Mouse (Mus musculus) layer of hippocampus, adult 18-20 months (tissue): ENCODE data around the gene Olfr1135. TPM values are rescaled to one million over a fixed set of nuclear protein-coding genes. Genes with fewer than 3 reads are reported as not detected.

Source experiments
- DNase-seq, 2 experiments: peaks; one replicate each; pipeline ENCODE4 v3.0.0; 2022; ENCODE audit warnings: low spot score in 2 of 2
- long read RNA-seq: library from polyadenylated mRNA; stranded (forward); transcript quantifications from one replicate; pipeline ENCODE4 v2.0.0, GENCODE M21; 2021
- total RNA-seq, 2 experiments: library from RNA; stranded (reverse); gene quantifications; 2 replicates each; pipeline ENCODE4 v1.2.3; 2021

Gene Olfr1135
- not detected for total RNA-seq
- long read RNA-seq, result 0 reads

GRCm38 (mm10) chr2:87673564-87673963, at the start of gene Olfr1135:
Gene Olfr1135, minus strand, starts transcription at chr2:87673664.
- no peak for DNase-seq

- no peak for DNase-seq
Observed at GRCm38 (mm10) chr2:87713079-87713478, 39.6 kb upstream of the Olfr1135 start, which contains the start of gene Olfr1137. Gene Olfr1137, minus strand, starts transcription at chr2:87713179.

GRCm38 (mm10) chr2:87693847-87694246, 20.4 kb upstream of the Olfr1135 start, which contains the start of gene Olfr1136:
Gene Olfr1136, minus strand, starts transcription at chr2:87693947.
- no peak for DNase-seq

GRCm38 (mm10) chr2:87658360-87658759, 15.1 kb downstream of the Olfr1135 start, which contains the start of gene Olfr1134:
Gene Olfr1134, minus strand, starts transcription at chr2:87658460.
- no peak for DNase-seq

GRCm38 (mm10) chr2:87647274-87647673, 26.2 kb downstream of the Olfr1135 start, which contains the start of gene Olfr1133:
Gene Olfr1133, minus strand, starts transcription at chr2:87647374.
- no peak for DNase-seq

GRCm38 (mm10) chr2:87642441-87642840, 31.0 kb downstream of the Olfr1135 start:
- DNase-seq, result no peak

GRCm38 (mm10) chr2:87637435-87637834, 36.0 kb downstream of the Olfr1135 start, which contains the start of gene Olfr1132:
Gene Olfr1132, minus strand, starts transcription at chr2:87637535.
- no peak for DNase-seq

- DNase-seq, result no peak
Observed at GRCm38 (mm10) chr2:87626804-87627203, 46.7 kb downstream of the Olfr1135 start, which contains the start of gene Olfr1131. Gene Olfr1131, plus strand, starts transcription at chr2:87627104.

Other genes with a start within 250 kb of the Olfr1135 start
- not detected for gene Olfr1124, start 243.4 kb downstream of the Olfr1135 start, total RNA-seq
- gene Olfr1126, start 219.7 kb downstream of the Olfr1135 start, total RNA-seq, result not detected
- not detected for gene Pramel7, start 176.6 kb downstream of the Olfr1135 start, total RNA-seq
- gene Pramel6, start 167.1 kb downstream of the Olfr1135 start, total RNA-seq, result not detected
- not detected for gene Olfr153, start 141.9 kb downstream of the Olfr1135 start, total RNA-seq
- not detected for gene Olfr1128, start 128.1 kb downstream of the Olfr1135 start, total RNA-seq
- not detected for gene Olfr1129, start 99.8 kb downstream of the Olfr1135 start, total RNA-seq
- gene Olfr1130, start 67.5 kb downstream of the Olfr1135 start, total RNA-seq, result not detected
- gene Olfr1131, start 46.6 kb downstream of the Olfr1135 start, total RNA-seq, result not detected
- not detected for gene Olfr1132, start 36.1 kb downstream of the Olfr1135 start, total RNA-seq
- gene Olfr1133, start 26.3 kb downstream of the Olfr1135 start, total RNA-seq, result not detected
- gene Olfr1134, start 15.2 kb downstream of the Olfr1135 start, total RNA-seq, result not detected
- gene Olfr1136, start 20.3 kb upstream of the Olfr1135 start, total RNA-seq, result not detected
- gene Olfr1137, start 39.5 kb upstream of the Olfr1135 start, total RNA-seq, result not detected
- gene Olfr1138, start 66.3 kb upstream of the Olfr1135 start, total RNA-seq, result not detected
- gene Olfr1140, start 70.1 kb upstream of the Olfr1135 start, total RNA-seq, result not detected
- gene Olfr1141, start 80.3 kb upstream of the Olfr1135 start, total RNA-seq, result not detected
- gene Olfr152, start 105.8 kb upstream of the Olfr1135 start, total RNA-seq, result not detected
- gene Olfr1143, start 126.9 kb upstream of the Olfr1135 start, total RNA-seq, result not detected
- gene Olfr1145, start 136.2 kb upstream of the Olfr1135 start, total RNA-seq, result not detected
- gene Olfr1148, start 156.9 kb upstream of the Olfr1135 start, total RNA-seq, result not detected
- gene Olfr1150-ps1, start 170.3 kb upstream of the Olfr1135 start, total RNA-seq, result not detected
- gene Olfr1151, start 182.2 kb upstream of the Olfr1135 start, total RNA-seq, result not detected
- not detected for gene Olfr1152, start 192.8 kb upstream of the Olfr1135 start, total RNA-seq
- gene Olfr1153, start 221.3 kb upstream of the Olfr1135 start, total RNA-seq, result not detected
- not detected for gene Olfr1154, start 231.5 kb upstream of the Olfr1135 start, total RNA-seq